Mouse (Mus musculus): ENCODE results near the gene Stxbp1. TPM values are rescaled to one million over a fixed set of nuclear protein-coding genes. Genes with fewer than 3 reads are reported as not detected.

Gene Stxbp1
- total RNA-seq, 2 experiments from 2014 or later = 601 to 619 TPM

- peak; percentile 96 to 98 for DNase-seq (ENCODE audit: low spot score in 2 of 2)
Observed at GRCm38 (mm10) chr2:32757056-32757845, 89.8 kb downstream of the Stxbp1 start, which contains the start of gene Tor2a. TSS of gene Tor2a (plus strand) at chr2:32757234.

GRCm38 (mm10) chr2:32756674-32757055 is 90.4 kb downstream of the Stxbp1 start:
- DNase-seq (ENCODE audit: low spot score in 2 of 2) = no peak

GRCm38 (mm10) chr2:32752181-32752580 is 94.9 kb downstream of the Stxbp1 start:
- no peak for DNase-seq (ENCODE audit: low spot score in 2 of 2)

GRCm38 (mm10) chr2:32751665-32752033 is 95.4 kb downstream of the Stxbp1 start:
- no peak for DNase-seq (ENCODE audit: low spot score in 2 of 2)

GRCm38 (mm10) chr2:32750887-32751664 is 96.0 kb downstream of the Stxbp1 start:
- DNase-seq (ENCODE audit: low spot score in 2 of 2) = no peak

- DNase-seq (ENCODE audit: low spot score in 2 of 2) = no peak
Observed at GRCm38 (mm10) chr2:32750199-32750598, 96.8 kb downstream of the Stxbp1 start.

GRCm38 (mm10) chr2:32749082-32749481 is 98.0 kb downstream of the Stxbp1 start:
- DNase-seq (ENCODE audit: low spot score in 2 of 2) = no peak

- no peak for DNase-seq (ENCODE audit: low spot score in 2 of 2)
Observed at GRCm38 (mm10) chr2:32744272-32744982, 102.6 kb downstream of the Stxbp1 start.

GRCm38 (mm10) chr2:32742173-32742531 is 104.9 kb downstream of the Stxbp1 start:
- peak; percentile 76 to 83 for DNase-seq (ENCODE audit: low spot score in 2 of 2)

- DNase-seq (ENCODE audit: low spot score in 2 of 2) = peak; percentile 61 to 69
Observed at GRCm38 (mm10) chr2:32741273-32742172, 105.5 kb downstream of the Stxbp1 start.

- no peak for DNase-seq (ENCODE audit: low spot score in 2 of 2)
Observed at GRCm38 (mm10) chr2:32740916-32741272, 106.2 kb downstream of the Stxbp1 start, which contains the start of gene 6330409D20Rik. TSS of gene 6330409D20Rik (minus strand) at chr2:32741016.

- DNase-seq (ENCODE audit: low spot score in 2 of 2) = no peak
Observed at GRCm38 (mm10) chr2:32739311-32739710, 107.7 kb downstream of the Stxbp1 start.

Other genes with a start within 250 kb of the Stxbp1 start
- 100 to 1,000 TPM in 1 of 2 experiments, 10 to 100 TPM in 1; 99.0 to 106 TPM for gene St6galnac6, start 247.5 kb downstream of the Stxbp1 start, total RNA-seq (2021)
- 100 to 1,000 TPM; 124 to 125 TPM for gene Ak1, start 225.5 kb downstream of the Stxbp1 start, total RNA-seq (2021)
- gene Eng, start 200.7 kb downstream of the Stxbp1 start, total RNA-seq (2021) = 10 to 100 TPM; 27.0 to 28.8 TPM
- 10 to 100 TPM; 11.6 to 13.0 TPM for gene Fpgs, start 143.1 kb downstream of the Stxbp1 start, total RNA-seq (2021)
- 10 to 100 TPM; 88.8 to 91.1 TPM for gene Cdk9, start 134.2 kb downstream of the Stxbp1 start, total RNA-seq (2021)
- 10 to 100 TPM; 31.4 to 33.2 TPM for gene Sh2d3c, start 126.2 kb downstream of the Stxbp1 start, total RNA-seq (2021)
- gene 6330409D20Rik, start 106.2 kb downstream of the Stxbp1 start, total RNA-seq (2021) = 1 to 10 TPM; 2.8 to 2.9 TPM
- gene Tor2a, start 90.0 kb downstream of the Stxbp1 start, total RNA-seq (2021) = 10 to 100 TPM; 29.7 to 31.2 TPM
- 1 to 10 TPM in 1 of 2 experiments, under 1 TPM in 1; 0.33 to 1.6 TPM for gene Ttc16, start 71.6 kb downstream of the Stxbp1 start, total RNA-seq (2021)
- 1 to 10 TPM; 7.1 to 8.6 TPM for gene Ptrh1, start 71.5 kb downstream of the Stxbp1 start, total RNA-seq (2021)
- gene Cfap157, start 62.8 kb downstream of the Stxbp1 start, total RNA-seq (2021) = 1 to 10 TPM in 1 of 2 experiments, under 1 TPM in 1; 0.21 to 1.2 TPM
- gene Fam129b, start 28.9 kb upstream of the Stxbp1 start, total RNA-seq (2021) = 10 to 100 TPM; 15.2 to 18.7 TPM
- 100 to 1,000 TPM; 120 to 122 TPM for gene Rpl12, start 114.3 kb upstream of the Stxbp1 start, total RNA-seq (2021)
- 10 to 100 TPM; 33.9 to 38.2 TPM for gene Lrsam1, start 114.4 kb upstream of the Stxbp1 start, total RNA-seq (2021)
- gene Slc2a8, start 134.8 kb upstream of the Stxbp1 start, total RNA-seq (2021) = 10 to 100 TPM; 24.0 to 25.4 TPM